Mouse (Mus musculus): ENCODE results near the gene Nvl. TPM values are rescaled to one million over a fixed set of nuclear protein-coding genes. Genes with fewer than 3 reads are reported as not detected.

The Nvl gene
- total RNA-seq (2021): 10 to 100 TPM; 26.2 to 30.1 TPM
- long read RNA-seq, experiment 1, full-length matches to known transcripts: 12 of 22 reads
- long read RNA-seq, experiment 1, partial matches to known transcripts: 3 of 22 reads
- long read RNA-seq, experiment 1, other reads (novel, unspliced or antisense): 7 of 22 reads
- long read RNA-seq, experiment 2, full-length matches to known transcripts: 15 of 25 reads
- long read RNA-seq, experiment 2, partial matches to known transcripts: 2 of 25 reads
- long read RNA-seq, experiment 2, other reads (novel, unspliced or antisense): 8 of 25 reads

DNA sequence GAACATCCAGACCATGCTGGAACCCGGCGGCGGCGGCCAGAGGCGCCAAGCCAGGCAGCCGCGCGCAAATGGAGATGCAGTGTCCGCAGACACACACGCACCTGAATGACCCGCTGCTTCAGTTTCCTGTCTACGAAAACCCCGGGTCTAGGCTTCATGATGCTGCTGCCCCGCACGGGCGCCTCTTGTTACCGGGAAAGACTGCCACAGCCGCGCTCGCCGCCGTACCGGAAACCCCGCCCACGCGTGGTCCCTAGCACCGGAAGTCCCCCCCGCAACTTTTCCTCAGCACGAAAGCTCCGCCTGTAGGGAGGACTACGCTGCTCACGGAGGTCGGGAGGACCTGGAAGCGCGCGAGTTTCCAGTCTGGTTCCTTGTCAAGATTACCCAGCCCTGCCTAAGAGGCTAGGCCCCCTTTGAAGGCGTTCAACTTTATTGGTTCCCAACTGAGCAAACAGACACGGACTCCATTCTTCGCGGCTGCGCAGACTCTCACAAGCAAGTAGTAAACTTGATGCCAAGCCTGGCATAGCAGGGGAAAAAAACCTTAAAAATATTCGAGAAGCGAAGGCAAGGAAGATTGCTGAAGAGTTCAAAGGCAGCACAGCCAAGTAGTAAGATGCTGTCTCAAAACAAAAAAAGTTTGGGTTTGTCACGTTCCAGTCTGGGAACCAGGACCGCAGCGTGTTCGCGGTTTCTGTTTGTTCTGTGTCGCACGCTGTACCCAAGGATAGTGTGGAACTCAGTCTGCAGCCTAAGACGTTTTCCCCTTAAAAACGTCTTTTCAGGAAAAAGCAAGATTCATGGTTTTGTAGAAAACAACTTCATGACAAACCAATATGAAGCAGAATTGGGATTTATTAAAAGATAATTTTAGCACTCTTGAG is at the start of gene Nvl, which contains the start of gene Cnih4:
Gene Nvl (minus strand): TSS at position 255 of the 887 bp plus-strand sequence.
Gene Cnih4 (plus strand): TSS at position 744 of the 887 bp plus-strand sequence.
- DNase-seq (ENCODE audit: low spot score in 2 of 2): peak; percentile 92 to 96

DNA sequence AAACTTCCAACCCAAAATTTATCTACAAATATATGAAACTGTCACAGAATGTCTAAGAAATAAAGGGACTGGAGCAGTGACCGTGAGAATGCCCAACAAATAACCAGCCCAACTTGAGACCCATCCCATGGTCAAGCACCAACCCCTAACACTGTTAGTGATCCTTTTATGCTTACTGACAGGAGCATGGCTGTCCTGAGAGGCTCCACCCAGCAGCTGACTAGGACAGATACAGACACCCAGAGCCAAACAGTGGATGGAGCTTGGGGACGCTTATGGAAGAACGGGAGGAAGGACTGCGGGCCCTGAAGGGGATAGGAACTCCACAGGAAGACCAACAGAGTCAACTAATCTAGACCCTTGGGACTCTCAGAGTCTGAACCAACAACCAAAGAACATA is 44.9 kb upstream of the Nvl start:
- no peak for DNase-seq (ENCODE audit: low spot score in 2 of 2)

DNA sequence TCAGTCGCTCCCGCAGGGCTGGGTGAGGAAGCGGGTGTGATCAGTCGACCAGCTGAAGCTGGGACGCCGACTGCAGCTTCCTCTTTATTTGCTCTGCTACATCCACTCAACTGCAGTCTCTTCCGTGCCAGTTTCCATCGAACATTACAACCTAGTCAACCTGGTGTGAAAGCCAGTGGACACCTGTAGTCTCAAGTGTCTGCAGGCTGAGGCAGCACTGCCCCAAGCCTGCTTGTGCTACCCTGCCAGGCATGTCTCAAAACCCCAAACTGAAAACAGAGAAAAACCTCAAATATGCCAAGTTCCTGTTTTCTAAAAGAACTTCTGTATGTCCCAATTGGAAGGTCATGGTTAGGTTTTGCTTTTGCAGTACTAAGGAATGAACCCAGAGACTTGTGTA is 26.2 kb upstream of the Nvl start:
- DNase-seq (ENCODE audit: low spot score in 2 of 2): no peak

- no peak for DNase-seq (ENCODE audit: low spot score in 2 of 2)
Observed at GRCm38 (mm10) chr1:181168377-181168776, 24.4 kb upstream of the Nvl start.

DNA sequence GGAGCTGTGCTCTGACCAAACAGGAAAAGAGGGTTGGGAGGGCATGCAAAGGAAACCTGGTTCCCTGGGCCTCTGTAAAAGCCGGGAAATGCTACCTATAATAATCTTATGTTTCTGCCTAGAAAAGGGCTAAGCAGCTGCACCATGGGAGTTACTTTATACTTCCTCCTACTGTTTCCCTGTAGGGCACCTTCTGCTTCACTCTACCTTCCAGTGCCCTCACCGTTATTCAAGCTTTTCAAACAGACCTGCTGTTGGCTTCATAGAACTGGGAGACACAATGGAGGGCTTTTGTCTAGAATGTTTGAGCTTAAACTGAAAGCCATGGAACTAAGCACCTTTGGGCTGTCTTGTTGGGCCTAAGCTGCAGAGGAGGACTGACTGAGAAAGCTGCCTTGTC is 23.8 kb upstream of the Nvl start:
- DNase-seq (ENCODE audit: low spot score in 2 of 2): no peak

GRCm38 (mm10) chr1:181151541-181151940 is 7.5 kb upstream of the Nvl start:
- no peak for DNase-seq (ENCODE audit: low spot score in 2 of 2)

DNA sequence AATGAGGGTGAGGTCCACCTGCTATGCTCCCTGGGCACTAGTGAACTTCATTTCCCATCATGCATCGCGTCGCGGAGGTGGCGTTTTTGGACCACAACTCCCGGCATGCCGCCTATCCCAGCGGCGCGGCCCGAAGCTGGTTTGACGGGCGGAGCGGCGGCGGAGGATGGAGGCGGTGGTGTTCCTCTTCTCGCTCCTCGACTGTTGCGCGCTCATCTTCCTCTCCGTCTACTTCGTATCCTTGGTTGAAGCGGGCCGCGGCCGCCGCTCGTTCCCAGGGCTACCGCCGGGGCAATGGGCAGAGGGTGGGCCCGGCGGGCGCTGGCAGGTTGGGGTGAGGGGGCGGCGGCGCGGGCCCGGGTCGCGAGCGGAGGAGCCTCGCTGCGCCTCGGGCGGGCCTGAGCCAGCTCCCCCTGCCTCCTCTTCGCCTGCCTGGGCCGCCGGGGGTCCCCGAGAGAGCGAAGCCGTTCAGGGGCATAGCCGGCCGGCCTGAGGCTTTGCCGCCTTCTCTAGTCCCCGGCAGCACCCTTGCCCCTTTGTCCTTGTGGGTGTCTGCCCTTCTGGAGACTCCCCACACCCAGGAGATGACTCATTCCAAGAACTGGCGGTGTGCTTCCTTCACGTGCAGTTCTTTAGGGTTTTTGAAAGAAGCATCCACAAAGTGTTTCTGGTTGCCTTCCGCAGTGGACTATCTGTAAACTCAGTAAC is 7.0 kb upstream of the Nvl start:
- DNase-seq (ENCODE audit: low spot score in 2 of 2): peak; percentile 86 to 94

GRCm38 (mm10) chr1:181150431-181150826 is 6.4 kb upstream of the Nvl start:
- DNase-seq (ENCODE audit: low spot score in 2 of 2): no peak

DNA sequence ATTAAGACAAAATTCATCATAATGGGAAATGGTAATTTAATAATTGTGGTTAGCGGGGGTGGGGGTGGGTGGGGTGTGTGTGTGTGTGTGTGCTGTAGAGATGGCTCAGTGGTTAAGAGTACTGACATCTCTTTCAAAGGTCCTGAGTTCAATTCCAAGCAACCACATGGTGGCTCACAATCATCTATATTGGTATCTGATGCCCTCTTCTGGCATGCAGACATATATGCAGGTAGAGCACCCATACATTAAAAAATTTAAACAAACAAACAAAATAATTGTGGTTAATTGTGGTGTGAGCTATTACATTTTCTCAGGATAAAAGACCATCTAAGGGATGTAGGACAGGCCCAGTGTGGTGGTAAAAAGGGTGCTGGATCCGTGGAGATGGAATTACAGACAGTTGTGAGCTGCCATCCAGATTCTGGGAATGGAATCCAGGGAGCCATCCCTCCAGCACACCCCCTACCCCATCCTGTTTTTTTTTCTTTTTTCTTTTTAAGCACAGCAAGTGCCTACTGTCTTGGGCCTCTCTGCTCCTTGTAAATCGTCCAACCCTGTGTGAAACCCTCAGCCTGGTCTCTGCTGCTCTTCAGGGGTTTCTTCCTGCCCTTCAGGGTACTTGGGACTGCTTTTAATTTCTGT is 5.5 kb upstream of the Nvl start:
- DNase-seq (ENCODE audit: low spot score in 2 of 2): no peak

DNA sequence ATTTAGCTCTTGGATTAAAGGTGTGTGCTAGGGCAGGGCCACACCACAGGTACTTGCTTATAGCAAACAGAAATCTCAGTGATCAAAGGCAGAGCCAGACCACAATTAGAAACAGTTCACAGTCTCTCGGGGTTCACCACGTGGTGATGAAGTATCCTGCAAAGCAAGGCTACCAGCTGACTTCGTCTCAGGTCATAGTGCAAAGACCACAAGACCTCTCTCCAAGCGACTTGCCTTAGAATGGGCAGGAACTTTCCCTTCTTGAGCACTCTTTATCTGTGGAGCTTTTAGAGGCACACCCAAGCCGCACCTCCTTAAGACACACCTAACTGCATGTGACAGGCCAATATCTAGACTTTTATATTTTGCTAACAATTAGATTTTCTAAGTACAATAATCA is 4.5 kb upstream of the Nvl start:
- no peak for DNase-seq (ENCODE audit: low spot score in 2 of 2)

- DNase-seq (ENCODE audit: low spot score in 2 of 2): no peak
Observed at GRCm38 (mm10) chr1:181146187-181146586, 2.2 kb upstream of the Nvl start.

- no peak for DNase-seq (ENCODE audit: low spot score in 2 of 2)
Observed at GRCm38 (mm10) chr1:181144966-181145365, 962 bp upstream of the Nvl start.

GRCm38 (mm10) chr1:181143609-181143949 is 425 bp downstream of the Nvl start:
- no peak for DNase-seq (ENCODE audit: low spot score in 2 of 2)

DNA sequence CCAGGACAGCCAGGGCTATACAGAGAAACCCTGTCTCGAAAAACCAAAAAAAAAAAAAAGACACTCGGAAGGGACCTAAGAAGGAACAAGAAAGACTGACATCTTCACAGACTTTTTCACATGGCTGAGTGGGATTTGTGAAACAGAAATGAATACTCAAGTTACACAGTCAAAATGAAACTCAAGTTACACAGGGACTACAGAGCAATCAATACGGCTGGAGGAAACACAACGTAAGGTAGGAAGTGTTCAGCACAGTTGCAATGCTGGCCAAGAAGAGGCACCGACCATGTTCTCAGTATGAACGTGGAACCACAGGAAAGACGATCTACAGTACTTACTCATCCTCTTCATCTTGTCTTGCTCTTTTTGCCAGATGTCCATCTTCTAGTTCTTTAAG is 5.3 kb downstream of the Nvl start:
- DNase-seq (ENCODE audit: low spot score in 2 of 2): no peak

DNA sequence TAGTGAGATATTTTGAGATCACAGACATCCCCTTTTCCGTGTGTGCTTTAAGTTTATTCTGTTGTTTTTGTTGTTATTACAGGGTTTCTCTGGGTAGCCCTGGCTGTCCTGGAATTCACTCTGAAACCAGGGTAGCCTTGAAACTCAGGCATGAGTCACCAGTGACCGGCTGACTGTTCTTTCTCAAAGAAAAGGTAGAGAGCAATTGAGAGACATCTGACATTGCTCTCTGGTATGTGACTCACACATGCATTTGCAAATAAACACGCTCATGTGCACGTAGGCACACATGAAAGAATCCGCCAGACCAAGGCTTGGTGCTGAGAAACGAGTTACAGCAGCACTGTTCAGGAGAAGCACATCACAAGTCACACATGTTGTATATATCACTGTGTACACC is 12.1 kb downstream of the Nvl start:
- DNase-seq (ENCODE audit: low spot score in 2 of 2): no peak

DNA sequence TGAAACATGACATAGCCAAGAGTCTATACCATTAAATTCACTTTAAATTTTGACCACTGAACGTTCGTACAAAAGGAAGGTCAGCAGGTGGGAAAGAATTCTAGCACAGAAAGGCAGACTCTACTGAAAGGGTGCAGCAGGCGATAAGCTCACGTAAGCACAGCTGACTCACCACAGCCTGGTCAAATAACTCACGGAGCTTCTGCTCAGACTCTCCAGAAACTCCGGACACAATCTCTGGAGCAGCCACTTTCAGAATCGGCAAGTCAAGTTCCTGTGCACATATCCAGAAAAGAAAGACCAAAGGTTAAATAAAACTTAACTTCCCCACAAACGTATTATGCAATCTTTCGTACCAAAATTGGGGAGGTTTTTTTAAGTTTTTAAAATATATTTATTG is 17.2 kb downstream of the Nvl start:
- DNase-seq (ENCODE audit: low spot score in 2 of 2): no peak

- no peak for DNase-seq (ENCODE audit: low spot score in 2 of 2)
Observed at GRCm38 (mm10) chr1:181125916-181126315, 18.1 kb downstream of the Nvl start.

GRCm38 (mm10) chr1:181124145-181124544 is 19.9 kb downstream of the Nvl start:
- DNase-seq (ENCODE audit: low spot score in 2 of 2): no peak

- no peak for DNase-seq (ENCODE audit: low spot score in 2 of 2)
Observed at GRCm38 (mm10) chr1:181117112-181117511, 26.9 kb downstream of the Nvl start.

GRCm38 (mm10) chr1:181090048-181090447 is 54.0 kb downstream of the Nvl start:
- DNase-seq (ENCODE audit: low spot score in 2 of 2): no peak

GRCm38 (mm10) chr1:181084021-181084420 is 60.0 kb downstream of the Nvl start:
- no peak for DNase-seq (ENCODE audit: low spot score in 2 of 2)
